Mouse (Mus musculus) heart, adult 18-20 months (tissue): ENCODE results near the gene Fam173a. TPM values are rescaled to one million over a fixed set of nuclear protein-coding genes. Genes with fewer than 3 reads are reported as not detected.
"Not testable (repeated sequence)": the region's sequence is repeated elsewhere in the genome, so short reads cannot be mapped to it uniquely, and the experiment has no call there.

ENCODE experiments used
- DNase-seq, 2 experiments: peaks; one replicate each; pipeline ENCODE4 v3.0.0; 2021 to 2022; ENCODE audit warnings: mixed read lengths in 1 of 2
- total RNA-seq, 2 experiments: library from RNA; stranded (reverse); gene quantifications; 2 replicates each; pipeline ENCODE4 v1.2.3; 2021

Gene Fam173a
- total RNA-seq, 2 experiments from 2014 or later, result 45.5 to 51.5 TPM

- DNase-seq, result peak; percentile 85 to 87
These were observed 36.2 kb upstream of the Fam173a start, which contains the start of gene Jmjd8 for GRCm38 (mm10) chr17:25828712-25829557. Jmjd8 (plus strand) TSS chr17:25828867.

- DNase-seq, result no peak
These were observed 35.5 kb upstream of the Fam173a start for GRCm38 (mm10) chr17:25828223-25828594.

- DNase-seq, result no peak
These were observed 35.0 kb upstream of the Fam173a start for GRCm38 (mm10) chr17:25827546-25828222.

- DNase-seq, result no peak
These were observed 34.3 kb upstream of the Fam173a start for GRCm38 (mm10) chr17:25827011-25827410.

GRCm38 (mm10) chr17:25825984-25826570, 33.4 kb upstream of the Fam173a start:
- DNase-seq, result no peak

- no peak for DNase-seq
These were observed 32.6 kb upstream of the Fam173a start for GRCm38 (mm10) chr17:25825311-25825710.

- no peak for DNase-seq
These were observed 31.9 kb upstream of the Fam173a start for GRCm38 (mm10) chr17:25824362-25825142.

DNA sequence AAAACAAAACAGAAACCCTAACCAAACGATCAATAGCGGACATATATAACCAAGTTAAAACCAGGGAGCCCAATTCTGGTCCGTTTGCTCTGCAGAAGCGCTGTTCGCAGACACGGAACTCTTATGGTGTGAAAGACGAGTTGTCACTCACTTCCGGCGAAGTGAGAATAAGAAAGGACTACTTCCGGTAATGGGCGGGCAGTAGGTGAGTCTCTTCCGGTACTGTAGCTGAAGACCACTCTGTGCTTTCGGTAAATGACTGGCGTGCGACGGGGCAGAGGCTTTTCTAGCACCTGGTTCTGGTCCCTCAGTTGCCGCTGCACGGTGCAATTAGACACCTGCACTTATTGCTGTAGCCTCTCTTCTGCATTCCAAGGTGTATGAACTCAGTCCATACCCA, 30.8 kb upstream of the Fam173a start, which contains the start of gene Wdr24:
Gene Wdr24, plus strand, starts transcription at position 176 of the 400 bp plus-strand sequence.
- DNase-seq, result peak; percentile 86 to 90

- no peak for DNase-seq
These were observed 26.4 kb upstream of the Fam173a start for GRCm38 (mm10) chr17:25818851-25819780.

- no peak for DNase-seq
These were observed 25.0 kb upstream of the Fam173a start for GRCm38 (mm10) chr17:25817662-25818061.

- peak; percentile 67 to 90 for DNase-seq
These were observed 20.8 kb upstream of the Fam173a start for GRCm38 (mm10) chr17:25813471-25813870.

- no peak for DNase-seq
These were observed 18.2 kb upstream of the Fam173a start for GRCm38 (mm10) chr17:25810890-25811289.

GRCm38 (mm10) chr17:25809606-25810340, 17.1 kb upstream of the Fam173a start:
- no peak for DNase-seq

DNA sequence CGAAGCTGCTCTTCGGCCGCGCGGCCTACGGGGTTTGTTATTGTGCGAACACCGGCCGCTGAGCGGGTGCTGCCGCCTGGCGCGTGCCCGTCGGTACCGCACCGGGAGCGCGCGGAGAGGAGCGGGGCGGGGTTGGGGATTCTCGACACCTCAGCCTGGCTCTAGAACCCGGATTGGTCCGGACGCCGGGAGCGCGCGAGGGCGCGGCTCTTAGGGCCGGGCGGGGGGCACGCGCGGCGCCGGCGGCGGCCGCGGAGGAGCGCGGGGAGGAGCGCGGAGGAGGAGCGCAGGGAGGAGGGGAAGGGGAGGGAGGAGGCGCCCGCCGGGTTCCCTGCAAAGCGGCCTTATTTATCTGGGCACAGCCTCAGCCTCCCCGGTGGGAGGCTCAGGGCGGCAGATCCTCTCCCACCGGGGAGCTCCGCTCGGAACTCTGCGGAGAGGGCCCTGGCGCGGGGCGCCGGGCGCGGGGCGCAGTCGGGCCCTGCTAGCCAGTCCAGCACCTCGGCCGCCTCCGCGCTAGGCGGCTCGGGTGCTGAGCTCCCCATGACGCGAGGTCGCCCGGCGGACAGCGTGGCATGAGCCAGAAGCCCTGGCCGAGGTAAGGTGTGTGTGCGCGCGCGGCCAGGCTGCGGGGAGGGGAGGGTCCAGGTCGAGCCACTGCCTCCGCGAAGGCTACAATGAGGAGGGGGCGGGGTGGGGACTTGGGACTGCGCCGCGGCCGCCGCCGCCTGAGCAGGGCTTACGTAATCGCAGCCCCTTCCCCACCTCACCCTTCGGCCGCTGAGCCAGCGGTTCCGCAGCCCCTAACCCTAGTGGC, 16.3 kb upstream of the Fam173a start, which contains the start of gene Fbxl16:
Gene Fbxl16, plus strand, starts transcription at position 297 of the 817 bp plus-strand sequence.
- DNase-seq, result peak; percentile 70 to 79

GRCm38 (mm10) chr17:25808028-25808427, 15.3 kb upstream of the Fam173a start:
- no peak for DNase-seq

DNA sequence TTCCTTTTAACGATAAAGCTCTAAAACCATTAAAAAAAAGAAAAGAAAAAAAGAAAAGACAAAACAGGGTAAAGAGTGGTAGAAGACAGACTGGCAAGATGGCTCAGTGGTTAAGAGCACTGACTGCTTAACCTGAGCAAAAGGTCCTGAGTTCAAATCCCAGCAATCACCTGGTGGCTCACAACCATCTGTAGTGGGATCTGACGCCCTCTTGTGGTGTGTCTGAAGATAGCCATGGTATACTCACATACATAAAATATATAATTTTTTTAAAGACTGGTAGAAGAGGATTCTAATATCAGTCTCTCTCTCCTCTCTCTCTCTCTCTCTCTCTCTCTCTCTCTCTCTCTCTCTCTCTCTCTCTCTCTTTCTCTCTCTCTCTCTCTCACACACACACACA, 14.8 kb upstream of the Fam173a start:
- not testable (repeated sequence) for DNase-seq

DNA sequence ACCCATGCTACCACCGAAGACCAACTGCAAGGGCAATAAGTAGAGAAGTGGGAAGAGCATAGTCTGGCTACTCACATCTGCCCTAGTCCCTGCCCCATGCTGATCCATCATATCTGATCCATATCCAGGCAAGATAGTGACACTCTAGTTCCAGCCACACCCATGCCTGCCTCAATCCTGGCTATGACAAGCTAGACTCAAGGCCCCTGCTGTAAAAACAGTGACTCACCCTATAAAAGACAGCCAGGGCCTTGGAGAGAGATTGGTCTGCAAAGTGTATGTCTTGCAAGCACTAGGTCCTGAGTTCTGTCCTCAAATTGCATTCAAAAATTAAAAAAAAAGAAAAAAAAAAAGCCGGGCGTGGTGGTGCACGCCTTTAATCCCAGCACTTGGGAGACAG, 13.8 kb upstream of the Fam173a start:
- DNase-seq, result no peak

DNA sequence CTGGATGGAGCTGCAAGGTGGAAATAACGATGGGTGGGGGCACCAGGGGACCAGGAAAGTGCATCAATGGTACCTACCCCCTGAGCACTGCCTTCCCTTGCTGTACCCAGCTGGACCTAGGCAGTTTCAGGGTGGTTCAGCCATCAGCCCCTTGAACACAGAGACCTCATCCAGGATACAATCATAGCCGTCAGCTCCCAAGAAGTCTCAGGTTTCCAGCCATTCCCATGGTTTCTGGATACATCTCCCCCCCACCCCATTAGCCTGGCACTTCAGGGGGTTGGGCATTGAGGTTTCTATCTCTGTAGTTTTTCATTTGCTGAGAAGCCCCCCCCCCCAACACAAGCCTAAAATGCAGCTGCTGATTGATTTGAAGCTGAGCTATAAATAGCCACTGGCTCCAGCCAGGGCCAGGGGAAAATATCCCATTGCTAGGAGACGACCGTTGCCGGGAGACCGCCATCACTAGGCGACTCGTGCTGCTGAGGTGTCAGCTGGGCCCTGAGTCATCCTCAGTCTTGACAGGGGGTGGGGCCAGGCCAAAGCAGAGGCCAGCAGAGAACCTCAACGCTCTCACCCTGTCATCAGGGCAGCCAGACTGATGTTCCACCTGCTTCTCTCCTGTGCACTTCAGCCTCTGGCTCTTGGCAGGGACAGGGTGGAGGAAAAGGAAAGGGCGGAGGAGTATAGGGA, 10.3 kb upstream of the Fam173a start:
- peak; percentile 50 to 74 for DNase-seq

DNA sequence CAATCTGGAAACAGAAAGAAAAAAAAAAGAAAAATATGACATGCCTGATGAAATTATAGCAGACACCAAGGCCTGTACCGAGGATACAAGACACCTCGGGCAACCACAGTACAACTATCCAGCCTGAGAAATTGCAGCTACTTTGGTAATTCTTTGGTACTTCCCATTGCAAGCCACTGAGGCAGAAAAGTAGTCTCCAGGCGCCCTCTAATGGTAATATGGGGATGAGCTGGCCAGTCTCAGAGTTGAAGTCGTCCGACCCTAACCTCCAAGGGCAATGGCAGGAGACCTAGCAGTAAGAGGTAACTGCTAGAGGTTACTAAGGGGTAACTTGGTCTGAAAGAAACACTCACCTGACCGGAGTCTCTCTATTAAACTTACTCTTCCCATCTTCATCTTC, 8.3 kb upstream of the Fam173a start:
- peak; percentile 75 to 83 for DNase-seq
